Mouse (Mus musculus) Muller cell, postnatal 12 days (primary cell): Measurements from ENCODE around the gene Ginm1.
"Not testable (repeated sequence)": the region's sequence is repeated elsewhere in the genome, so short reads cannot be mapped to it uniquely, and the experiment has no call there.

Experiments used
- DNase-seq: peaks from one replicate; pipeline ENCODE4 v3.0.0-alpha.2; 2015; ENCODE audit errors: inconsistent ontology term

Gene Ginm1

GRCm38 (mm10) chr10:7809937-7810336, 17.3 kb upstream of the Ginm1 start:
- peak; percentile 67 for DNase-seq

DNA sequence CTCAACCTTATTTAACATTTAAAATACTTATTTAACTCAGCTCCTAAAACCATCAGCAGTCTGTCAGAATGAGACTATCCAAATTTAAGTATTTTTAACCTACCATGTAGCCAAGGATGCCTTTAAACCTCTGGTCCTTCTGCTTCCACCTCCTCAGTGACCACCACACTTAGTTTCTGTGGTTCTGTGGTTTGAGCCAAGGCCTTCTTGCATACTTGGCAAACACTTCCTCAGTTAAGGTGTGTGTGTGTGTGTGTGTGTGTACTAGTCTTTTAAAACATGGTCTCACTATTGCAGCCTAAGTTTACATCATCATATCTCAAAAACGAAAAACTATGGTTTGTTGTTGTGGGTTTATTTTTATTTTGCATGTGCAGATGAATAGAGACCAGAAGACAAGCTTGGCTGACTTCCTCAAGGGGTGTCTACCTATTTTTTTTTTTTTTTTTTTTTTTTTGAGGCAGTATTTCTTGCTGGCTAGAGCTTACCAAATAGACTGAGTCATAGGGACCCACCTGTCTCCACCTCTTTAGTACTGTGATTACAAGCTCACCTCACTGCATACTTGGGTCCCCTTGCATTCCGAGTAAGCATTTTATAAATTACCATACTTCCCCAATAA, 10.0 kb upstream of the Ginm1 start:
- DNase-seq: no peak

- DNase-seq: no peak
Measured at GRCm38 (mm10) chr10:7801258-7801657, 8.6 kb upstream of the Ginm1 start.

- no peak for DNase-seq
Measured at GRCm38 (mm10) chr10:7792254-7792750, 322 bp downstream of the Ginm1 start.

DNA sequence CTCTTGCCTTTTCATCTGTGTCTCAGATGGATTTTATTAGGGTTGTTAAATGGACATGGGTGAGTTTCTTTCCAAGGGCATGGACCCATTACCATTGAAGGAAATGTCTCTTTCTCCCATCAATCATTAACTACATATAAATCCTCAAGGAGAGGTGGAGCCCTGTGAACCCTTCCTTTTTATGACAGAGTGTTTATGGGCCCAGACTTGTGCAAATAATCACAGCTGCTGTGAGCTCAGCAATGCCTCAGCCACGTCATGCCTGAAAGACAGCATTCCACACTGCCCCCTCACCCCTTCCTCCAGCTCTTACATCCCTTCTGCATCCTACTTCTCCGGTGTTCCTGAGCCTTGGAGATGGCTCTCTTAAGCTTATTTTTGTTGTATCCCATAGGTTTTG, 5.3 kb downstream of the Ginm1 start:
- no peak for DNase-seq

DNA sequence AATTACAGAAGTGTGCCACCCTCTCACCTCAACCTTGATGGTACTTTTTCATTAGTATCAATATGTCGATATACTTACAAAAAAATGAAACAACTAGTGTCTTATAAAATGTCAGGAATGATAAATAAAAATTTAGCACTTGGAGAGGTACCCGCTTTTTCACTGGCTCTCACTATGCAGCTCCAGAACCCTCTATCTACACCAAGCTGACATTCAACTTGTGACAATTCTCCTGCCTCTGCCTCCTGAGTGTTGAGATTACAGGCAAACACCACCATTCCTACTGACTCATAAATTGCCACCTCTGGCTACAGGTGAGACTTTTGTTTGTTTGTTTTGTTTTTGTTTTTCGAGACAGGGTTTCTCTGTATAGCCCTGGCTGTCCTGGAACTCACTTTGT, 11.4 kb downstream of the Ginm1 start:
- no peak for DNase-seq

GRCm38 (mm10) chr10:7780238-7781176, 12.1 kb downstream of the Ginm1 start:
- DNase-seq: peak; percentile 91

DNA sequence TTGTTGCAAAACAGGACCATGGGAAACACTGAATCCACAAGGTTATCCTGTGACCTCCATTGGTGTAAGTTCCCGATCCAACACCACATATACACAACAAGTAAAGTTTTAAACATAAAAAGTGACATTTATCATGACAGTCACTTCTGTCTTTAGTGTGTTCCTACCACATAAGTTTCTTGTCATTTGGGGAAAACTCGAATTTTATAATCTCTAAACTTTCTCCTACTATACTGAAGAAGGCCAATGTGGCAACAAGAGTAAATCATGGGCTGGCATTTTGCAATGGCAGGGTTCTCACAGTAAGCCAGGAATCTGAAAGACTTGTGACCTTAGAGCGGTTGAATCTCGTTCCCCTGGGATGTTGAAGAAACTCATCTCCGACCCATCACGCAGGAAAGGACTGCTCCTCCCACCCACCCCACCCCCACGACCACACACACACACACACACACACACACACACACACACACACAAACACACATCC, 12.8 kb downstream of the Ginm1 start:
- DNase-seq: no peak

GRCm38 (mm10) chr10:7778361-7778760, 14.3 kb downstream of the Ginm1 start:
- no peak for DNase-seq

- no peak for DNase-seq
Measured at GRCm38 (mm10) chr10:7775421-7775820, 17.2 kb downstream of the Ginm1 start.

GRCm38 (mm10) chr10:7772769-7773168, 19.9 kb downstream of the Ginm1 start:
- DNase-seq: no peak

DNA sequence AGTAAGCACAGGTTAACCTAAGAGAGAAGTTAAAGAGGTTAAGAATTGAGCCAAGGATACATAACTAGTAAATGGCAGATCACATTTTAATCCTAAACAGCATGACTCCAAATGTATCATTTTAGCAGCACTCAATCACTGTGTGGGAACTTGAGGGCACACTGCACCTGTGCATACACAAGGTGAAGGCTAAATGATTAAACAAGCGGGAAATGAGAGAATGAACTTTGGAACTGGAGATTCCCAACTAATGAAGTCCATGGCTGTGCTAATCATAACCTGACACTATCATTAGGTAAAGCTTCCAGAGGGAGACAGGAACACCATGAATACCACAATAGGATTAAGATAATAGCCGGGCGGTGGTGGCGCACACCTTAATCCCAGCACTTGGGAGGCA, 20.3 kb downstream of the Ginm1 start:
- DNase-seq: no peak

GRCm38 (mm10) chr10:7757544-7757943, 35.1 kb downstream of the Ginm1 start:
- DNase-seq: no peak

DNA sequence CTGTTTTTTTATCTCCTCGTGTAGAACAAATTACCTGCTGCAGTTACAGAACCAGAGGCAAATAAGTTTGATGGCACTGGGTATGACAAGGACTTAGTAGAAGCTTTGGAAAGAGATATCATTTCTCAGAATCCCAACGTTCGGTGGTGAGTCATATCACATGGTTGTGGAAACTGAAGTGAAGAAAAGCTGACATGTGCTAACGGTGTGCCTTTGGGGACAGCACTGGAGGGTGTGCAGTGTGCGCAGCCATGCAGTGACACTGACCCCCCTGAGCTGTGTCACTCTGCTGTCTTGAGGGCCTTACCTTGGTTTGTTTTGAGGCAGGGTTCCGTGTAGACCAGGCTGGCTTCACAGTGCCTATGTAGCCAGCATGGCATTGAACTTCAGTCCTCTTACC, 43.9 kb downstream of the Ginm1 start:
- no peak for DNase-seq

- DNase-seq: not testable (repeated sequence)
Measured at GRCm38 (mm10) chr10:7745528-7745927, 47.1 kb downstream of the Ginm1 start.

GRCm38 (mm10) chr10:7737914-7738313, 54.7 kb downstream of the Ginm1 start:
- DNase-seq: no peak

- peak; percentile 1 for DNase-seq
Measured at GRCm38 (mm10) chr10:7737122-7737521, 55.5 kb downstream of the Ginm1 start.

GRCm38 (mm10) chr10:7731582-7731981, 61.0 kb downstream of the Ginm1 start:
- DNase-seq: no peak

DNA sequence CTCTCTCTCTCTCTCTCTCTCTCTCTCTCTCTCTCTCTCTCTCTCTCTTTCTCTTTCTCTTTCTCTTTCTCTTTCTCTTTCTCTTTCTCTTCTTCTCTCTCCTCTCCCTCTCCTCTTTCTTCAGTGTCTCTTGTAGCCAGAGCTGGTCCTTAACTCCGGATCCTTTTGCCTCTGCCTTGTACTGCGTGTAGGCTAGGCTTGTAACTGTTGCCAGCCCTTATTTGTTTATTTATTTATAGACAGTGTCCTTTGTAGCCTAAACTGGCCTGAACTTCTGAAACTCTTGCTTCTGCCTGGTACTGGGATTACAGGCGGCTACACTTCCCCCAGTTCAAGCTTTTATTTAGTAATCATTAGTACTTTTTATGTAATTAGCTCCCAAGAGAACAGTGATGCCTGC, 65.6 kb downstream of the Ginm1 start:
- DNase-seq: peak; percentile 13

- DNase-seq: peak; percentile 3
Measured at GRCm38 (mm10) chr10:7726501-7726812, 66.2 kb downstream of the Ginm1 start.

- DNase-seq: peak; percentile 96
Measured at GRCm38 (mm10) chr10:7725751-7726500, 66.7 kb downstream of the Ginm1 start, which contains the start of gene Katna1. TSS of gene Katna1 (plus strand) at chr10:7726000.
